Mouse (Mus musculus) neural tube, embryonic 12.5 days (tissue): Measurements from ENCODE around the gene Slc5a6. TPM values are rescaled to one million over a fixed set of nuclear protein-coding genes. Genes with fewer than 3 reads are reported as not detected.
"Not testable (repeated sequence)": the region's sequence is repeated elsewhere in the genome, so short reads cannot be mapped to it uniquely, and the experiment has no call there.

ENCODE experiments used
- ATAC-seq: fragments of 200-750 bp; cut with Nextera tagmentation; 2 replicates; pipeline ENCODE4 v1.8.0; 2017; ENCODE audit warnings: low read depth, mild to moderate bottlenecking, moderate TSS enrichment, moderate library complexity; ENCODE audit not compliant: low FRiP score
- H3K27ac ChIP-seq: fragments of 300-500 bp; sonication (generic); 2 replicates; pipeline ENCODE4 v1.5.1; 2016
- H3K27me3 ChIP-seq: fragments of 300-500 bp; sonication (generic); replicated peaks from 2 replicates; pipeline ENCODE4 v1.6.1; 2016; ENCODE audit warnings: mild to moderate bottlenecking
- H3K36me3 ChIP-seq: fragments of 300-500 bp; sonication (generic); 2 replicates; pipeline ENCODE4 v1.6.1; 2016; ENCODE audit warnings: mild to moderate bottlenecking
- H3K4me1 ChIP-seq: fragments of 300-500 bp; sonication (generic); 2 replicates; pipeline ENCODE4 v1.6.1; 2016
- H3K4me2 ChIP-seq: fragments of 300-500 bp; sonication (generic); replicated peaks from 2 replicates; pipeline ENCODE4 v1.6.1; 2016; ENCODE audit warnings: mild to moderate bottlenecking
- H3K4me3 ChIP-seq: fragments of 300-500 bp; sonication (generic); 2 replicates; pipeline ENCODE4 v1.5.1; 2016
- H3K9ac ChIP-seq: fragments of 300-500 bp; sonication (generic); 2 replicates; pipeline ENCODE4 v1.6.1; 2016; ENCODE audit warnings: mild to moderate bottlenecking
- H3K9me3 ChIP-seq: fragments of 300-500 bp; sonication (generic); 2 replicates; pipeline ENCODE4 v1.6.1; 2016; ENCODE audit warnings: mild to moderate bottlenecking
- WGBS: fragments of 180-500 bp; shearing (Covaris S2); methylation state at CpG from one replicate; pipeline ENCODE4 v1.1.7; 2016; 5-methylcytosine and 5-hydroxymethylcytosine counted together
- polyA plus RNA-seq: library from polyadenylated mRNA; unstranded; fragments of >200 nt; fragmentation: Nextera tagmentation; extraction: Ambion mirVana; gene quantifications from 2 replicates; pipeline ENCODE4 v1.2.1, GENCODE M21; 2016

Gene Slc5a6
- polyA plus RNA-seq, 1 experiment from 2014 or later = 11.0 TPM

- H3K27me3 ChIP-seq = no peaks in the 10 kb centered on the region
- peak within 1 kb of the TSS; percentile 61 for H3K4me3 ChIP-seq
- WGBS = under 1% methylated on average over 64 of the region's 64 CpGs
- H3K4me2 ChIP-seq = peak within 1 kb of the TSS; percentile 94
- no peaks in the 10 kb centered on the region for H3K9me3 ChIP-seq
- peaks cover 15% of the 10 kb centered on the region for H3K4me1 ChIP-seq
- peaks cover 18% of the 10 kb centered on the region for H3K36me3 ChIP-seq
- H3K9ac ChIP-seq = peak within 1 kb of the TSS; percentile 73
- peak; percentile 98 for ATAC-seq
- no peak within 1 kb of the TSS for H3K27ac ChIP-seq
Observed at GRCm38 (mm10) chr5:31054261-31055215, 5.8 kb upstream of the Slc5a6 start, which contains the start of gene Cad. Gene Cad (plus strand): TSS chr5:31054780.

DNA sequence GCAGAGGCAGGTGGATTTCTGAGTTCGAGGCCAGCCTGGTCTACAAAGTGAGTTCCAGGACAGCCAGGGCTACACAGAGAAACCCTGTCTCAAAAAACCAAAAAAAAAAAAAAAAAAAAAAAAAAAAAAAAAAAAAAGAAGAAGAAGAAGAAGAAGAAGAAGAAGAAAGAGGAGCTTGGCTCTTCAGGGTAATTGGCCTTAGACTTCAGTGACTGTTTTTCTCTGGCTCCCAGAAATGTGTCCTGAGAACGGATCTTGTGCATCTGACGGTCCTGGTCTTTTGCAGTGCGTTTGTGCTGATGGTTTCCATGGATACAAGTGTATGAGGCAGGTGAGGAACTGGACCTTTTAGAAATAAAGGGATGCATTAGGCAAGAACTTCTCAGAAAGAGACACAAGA, 5.0 kb upstream of the Slc5a6 start:
- H3K4me3 ChIP-seq = peak overlapping the region; percentile 61
- 0 out of 2 replicates have a peak overlapping the region, but pooled peaks have one; percentile 73 for H3K9ac ChIP-seq
- ATAC-seq, H3K27me3 ChIP-seq, H3K9me3 ChIP-seq, H3K27ac ChIP-seq: not testable (repeated sequence)
- H3K4me2 ChIP-seq = peak overlapping the region; percentile 94
- H3K36me3 ChIP-seq = peaks cover 10% of the 10 kb centered on the region
- H3K4me1 ChIP-seq = peaks cover 15% of the 10 kb centered on the region
- WGBS = 60% methylated on average over 4 of the region's 4 CpGs

DNA sequence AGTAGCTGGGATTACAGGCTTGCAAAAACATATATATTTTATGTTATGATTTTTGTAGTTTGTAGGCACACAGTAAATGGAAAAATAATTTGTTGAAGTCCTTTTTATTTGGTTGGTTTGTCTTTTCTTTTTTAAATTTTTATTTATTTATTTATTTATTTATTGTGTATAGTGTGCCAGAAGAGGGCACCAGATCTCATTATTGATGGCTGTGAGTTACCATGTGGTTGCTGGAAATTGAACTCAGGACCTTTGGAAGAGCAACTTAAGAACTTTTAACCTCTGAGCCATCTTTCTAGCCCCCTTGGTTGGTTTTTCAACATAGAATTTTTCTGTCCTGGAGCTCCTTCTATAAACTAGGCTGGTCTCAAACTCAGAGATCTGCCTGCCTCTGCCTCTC, 1.7 kb upstream of the Slc5a6 start:
- H3K27ac ChIP-seq = no peak overlapping the region
- H3K4me3 ChIP-seq = no peak overlapping the region
- no peak for ATAC-seq
- H3K4me2 ChIP-seq = no peak overlapping the region
- H3K9ac ChIP-seq = no peak overlapping the region
- no peaks in the 10 kb centered on the region for H3K27me3 ChIP-seq
- no peaks in the 10 kb centered on the region for H3K9me3 ChIP-seq
- peaks cover 7% of the 10 kb centered on the region; the same call in 1 of the 2 replicates for H3K36me3 ChIP-seq
- peaks cover 12% of the 10 kb centered on the region for H3K4me1 ChIP-seq

DNA sequence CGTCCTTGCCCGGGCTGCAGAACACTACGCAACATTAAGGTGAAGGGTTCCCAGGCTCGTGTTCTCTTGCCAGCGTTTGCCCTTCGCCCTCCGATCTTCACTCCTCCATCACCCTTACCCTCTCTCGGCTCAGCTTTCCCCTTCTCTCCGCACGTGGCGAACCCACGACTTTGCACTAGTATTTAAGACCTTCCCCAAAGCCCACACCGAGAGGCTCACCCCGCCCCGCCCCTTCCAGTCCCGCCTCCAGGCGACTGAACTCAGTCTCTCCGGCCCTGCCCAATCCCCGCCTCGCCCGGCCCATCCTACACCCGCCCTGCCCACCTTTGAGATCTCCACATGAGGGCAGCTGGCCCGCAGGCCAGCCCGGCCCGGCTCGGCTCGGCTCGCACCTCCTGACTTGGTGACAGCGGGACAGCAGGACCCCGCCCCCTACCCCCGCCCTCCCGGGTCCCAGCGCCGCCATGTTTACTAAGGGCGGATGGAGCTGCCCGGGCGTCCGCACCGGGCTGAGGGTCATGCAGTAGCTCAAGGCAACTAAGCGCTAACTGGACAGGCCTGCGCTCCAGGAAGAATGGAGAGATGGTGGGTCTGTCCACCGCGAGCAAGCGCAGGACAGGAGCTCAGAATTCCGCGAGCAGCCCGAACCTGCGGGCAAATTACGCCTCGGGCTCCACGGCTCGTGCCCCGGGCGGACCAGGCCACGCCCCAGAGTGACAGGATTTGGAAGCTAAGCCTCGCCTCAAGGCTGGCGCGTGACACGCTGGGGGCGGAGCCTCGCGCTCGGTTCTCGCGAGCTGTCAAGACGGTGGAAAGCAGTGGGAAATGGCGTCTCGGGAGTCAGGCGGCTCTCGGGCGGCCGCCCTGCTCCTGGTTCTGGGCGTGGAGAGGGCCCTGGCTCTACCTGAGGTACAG, 619 bp downstream of the Slc5a6 start, which contains the start of gene Atraid:
Atraid (plus strand) TSS at position 465 of the 915 bp plus-strand sequence.
- WGBS = under 1% methylated on average over 73 of the region's 73 CpGs

GRCm38 (mm10) chr5:31047074-31047473, 1.6 kb downstream of the Slc5a6 start:
- Histone ChIP-seq H3K4me3 (peak overlapping the region; percentile 67; the same call in 1 of the 2 replicates), H3K27me3 (no peaks in the 10 kb centered on the region), H3K36me3 (peaks cover 14% of the 10 kb centered on the region; the same call in 1 of the 2 replicates), H3K4me2 (peak overlapping the region; percentile 73), H3K9ac (no peak overlapping the region; the same call in 1 of the 2 replicates), H3K9me3 (no peaks in the 10 kb centered on the region), H3K27ac (no peak overlapping the region), H3K4me1 (peaks cover 4% of the 10 kb centered on the region)
- 81% methylated on average over 5 of the region's 5 CpGs for WGBS
- ATAC-seq = no peak

More for the DNA sequence above, 619 bp downstream of the Slc5a6 start, which contains the start of gene Atraid:
- H3K27ac ChIP-seq = peak within 1 kb of the TSS; percentile 82
- no peaks in the 10 kb centered on the region for H3K27me3 ChIP-seq
- peak; percentile 96 for ATAC-seq
- H3K4me1 ChIP-seq = peaks cover 4% of the 10 kb centered on the region
- peaks cover 13% of the 10 kb centered on the region; the same call in 1 of the 2 replicates for H3K36me3 ChIP-seq
- H3K4me2 ChIP-seq = peak within 1 kb of the TSS; percentile 73
- H3K4me3 ChIP-seq = peak within 1 kb of the TSS; percentile 67
- H3K9me3 ChIP-seq = no peaks in the 10 kb centered on the region
- peak within 1 kb of the TSS; percentile 80 for H3K9ac ChIP-seq

DNA sequence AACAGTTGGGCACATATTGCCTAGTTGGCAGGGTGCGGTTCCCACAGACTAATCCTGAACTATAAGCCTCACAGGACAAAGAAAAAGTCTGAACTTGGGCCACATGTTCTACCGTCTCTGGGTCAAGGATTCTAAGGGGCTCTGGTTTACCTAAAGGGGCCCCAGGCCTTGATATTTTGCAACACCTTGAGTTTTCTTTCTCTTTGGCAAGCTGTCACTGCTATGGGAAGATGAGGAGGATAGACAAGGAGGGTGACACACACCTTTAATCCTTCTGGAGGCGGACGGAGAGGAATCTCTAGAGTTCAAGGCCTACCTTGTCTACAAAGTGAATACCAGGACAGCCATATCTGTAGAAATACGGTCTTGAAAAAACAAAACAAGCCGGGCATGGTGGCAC, 2.3 kb downstream of the Slc5a6 start:
- Histone ChIP-seq H3K36me3 (peaks cover 20% of the 10 kb centered on the region), H3K9ac (no peak overlapping the region), H3K4me3 (no peak overlapping the region), H3K27ac (no peak overlapping the region), H3K9me3 (no peaks in the 10 kb centered on the region), H3K27me3 (no peaks in the 10 kb centered on the region), H3K4me2 (no peak overlapping the region), H3K4me1 (peaks cover 4% of the 10 kb centered on the region)
- WGBS = 93% methylated on average over 6 of the region's 6 CpGs
- ATAC-seq = no peak

GRCm38 (mm10) chr5:31038171-31038845, 10.4 kb downstream of the Slc5a6 start:
- Histone ChIP-seq H3K36me3 (peaks cover 61% of the 10 kb centered on the region), H3K4me3 (no peak overlapping the region), H3K9me3 (no peaks in the 10 kb centered on the region), H3K27ac (no peak overlapping the region), H3K4me1 (no peaks in the 10 kb centered on the region), H3K27me3 (no peaks in the 10 kb centered on the region), H3K4me2 (no peak overlapping the region), H3K9ac (no peak overlapping the region)
- WGBS = 90% methylated on average over 7 of the region's 7 CpGs
- ATAC-seq = no peak

DNA sequence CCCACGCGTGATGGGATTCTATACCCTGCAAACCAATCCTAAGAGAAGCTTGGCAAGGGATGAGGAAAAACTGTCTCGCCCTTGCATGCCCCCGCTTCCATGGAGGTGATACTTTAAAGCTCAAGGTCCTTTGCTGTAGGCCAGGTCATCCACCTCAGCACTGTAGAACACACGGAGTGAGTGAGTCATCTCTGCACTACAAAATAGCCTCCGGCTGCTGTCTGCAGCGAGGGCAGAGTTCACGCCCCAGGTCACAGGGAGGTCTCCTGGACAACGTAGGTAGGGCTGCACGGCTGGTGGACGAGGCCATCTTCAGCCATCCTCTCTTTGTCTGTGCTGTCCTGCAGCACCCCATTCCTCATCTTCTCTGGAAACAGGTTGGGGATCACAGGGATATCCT, 12.2 kb downstream of the Slc5a6 start:
- not testable (repeated sequence) for H3K9me3 ChIP-seq, H3K27me3 ChIP-seq, H3K4me3 ChIP-seq, H3K9ac ChIP-seq, H3K27ac ChIP-seq, H3K4me2 ChIP-seq, H3K4me1 ChIP-seq, ATAC-seq
- 90% methylated on average over 11 of the region's 11 CpGs for whole genome bisulfite sequencing
- H3K36me3 ChIP-seq = peaks cover 46% of the 10 kb centered on the region

- Histone ChIP-seq H3K4me2 (no peak overlapping the region), H3K9me3 (no peaks in the 10 kb centered on the region), H3K27ac (no peak overlapping the region), H3K27me3 (no peaks in the 10 kb centered on the region), H3K4me3 (no peak overlapping the region), H3K4me1 (no peaks in the 10 kb centered on the region), H3K9ac (no peak overlapping the region), H3K36me3 (peaks cover 28% of the 10 kb centered on the region)
- whole genome bisulfite sequencing = 89% methylated on average over 6 of the region's 6 CpGs
- ATAC-seq = no peak
Observed at GRCm38 (mm10) chr5:31034669-31035068, 14.1 kb downstream of the Slc5a6 start.

DNA sequence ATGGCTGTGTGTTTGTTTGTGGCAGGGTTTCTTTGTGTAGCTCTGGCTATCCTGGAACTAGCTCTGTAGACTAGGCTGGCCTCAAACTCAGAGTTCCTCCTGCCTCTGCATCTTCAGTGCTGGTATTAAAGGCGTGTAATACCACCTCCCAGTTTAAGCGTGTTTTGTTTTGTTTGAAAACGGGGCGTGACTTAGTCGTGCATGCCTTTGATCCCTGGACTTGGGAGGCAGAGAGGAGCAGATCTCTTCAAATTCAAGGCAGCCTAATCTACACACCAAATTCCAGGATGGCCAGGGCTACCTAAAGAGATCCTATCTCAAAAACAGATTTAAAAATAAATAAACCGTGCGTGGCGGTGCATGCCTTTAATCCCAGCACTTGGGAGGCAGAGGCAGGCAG, 17.2 kb downstream of the Slc5a6 start:
- H3K4me2 ChIP-seq = no peak overlapping the region
- no peaks in the 10 kb centered on the region for H3K4me1 ChIP-seq
- no peaks in the 10 kb centered on the region for H3K9me3 ChIP-seq
- no peak overlapping the region for H3K27ac ChIP-seq
- no peaks in the 10 kb centered on the region for H3K27me3 ChIP-seq
- peaks cover 4% of the 10 kb centered on the region; the same call in 1 of the 2 replicates for H3K36me3 ChIP-seq
- 86% methylated on average over 8 of the region's 8 CpGs for WGBS
- no peak overlapping the region for H3K4me3 ChIP-seq
- no peak for ATAC-seq
- no peak overlapping the region for H3K9ac ChIP-seq

GRCm38 (mm10) chr5:31030926-31031325, 17.8 kb downstream of the Slc5a6 start:
- Histone ChIP-seq H3K36me3 (no peaks in the 10 kb centered on the region), H3K27me3 (no peaks in the 10 kb centered on the region), H3K4me3 (no peak overlapping the region), H3K9me3 (no peaks in the 10 kb centered on the region), H3K9ac (no peak overlapping the region), H3K4me1 (no peaks in the 10 kb centered on the region), H3K27ac (no peak overlapping the region), H3K4me2 (no peak overlapping the region)
- ATAC-seq = no peak
- WGBS = 71% methylated on average over 4 of the region's 4 CpGs
